9 mouse cellular contexts compared by ENCODE assay signal in genomic region chr3:131299908-131300307, GRCm38 (mm10). TPM values are rescaled to one million over a fixed set of nuclear protein-coding genes. Genes with fewer than 3 reads are reported as not detected.
DNase-seq lines count a peak whose midpoint lies in the region; ATAC-seq and TF ChIP-seq lines count a peak whose summit lies in the region.
"Had no signal": no experiment of that assay in that cellular context is flagged by ENCODE, and none has a peak within 500 bp of the region (broad histone marks: within the 10 kb centered on the region; RNA-seq: fewer than 3 reads in every experiment).

No protein-coding gene starts in this region.

- no peak overlapping the region for H3K9ac ChIP-seq in kidney, embryonic 14.5 days (ENCODE audit: low read depth, low read length)

- H3K4me2 ChIP-seq in kidney, embryonic 14.5 days (replicated peaks; ENCODE audit: low read depth, low read length), result no peak overlapping the region

- WGBS in kidney, embryonic 14.5 days, result 9% methylated on average over 6 of the region's 6 CpGs

- H3K4me3 ChIP-seq in G1E (ENCODE audit: low read depth, low read length), result no peak overlapping the region
- no peak overlapping the region for H3K4me3 ChIP-seq in kidney, embryonic 14.5 days (ENCODE audit: low read length)

- H3K4me1 ChIP-seq in G1E (ENCODE audit: insufficient read depth, low read depth, low read length), result no peaks in the 10 kb centered on the region
- 0 out of 2 replicates have a peak, but pooled peaks cover 4% of the 10 kb centered on the region for H3K4me1 ChIP-seq in kidney, embryonic 14.5 days (ENCODE audit: control insufficient read depth, insufficient read depth, low read length)

- ATAC-seq in G1E (ENCODE audit: extremely low read depth, insufficient number of reproducible peaks, low FRiP score, poor library complexity, severe bottlenecking), result peak; percentile 61
- ATAC-seq in kidney, embryonic 14.5 days (ENCODE audit: low FRiP score, low TSS enrichment), result no peak

- H3K27ac ChIP-seq in kidney, embryonic 14.5 days (ENCODE audit: low read depth, low read length), result no peak overlapping the region

- H3K27me3 ChIP-seq in G1E (ENCODE audit: insufficient read depth, low read length), result no peaks in the 10 kb centered on the region
- no peaks in the 10 kb centered on the region for H3K27me3 ChIP-seq in kidney, embryonic 14.5 days (ENCODE audit: control insufficient read depth, insufficient read depth, low read length)

- DNase-seq in layer of hippocampus, adult 9-10 months (ENCODE audit: low spot score), result peak; percentile 32
- DNase-seq in layer of hippocampus, adult 8-10 months (ENCODE audit: low spot score in 2 of 2), result no peak
- peak; percentile 21 for DNase-seq in G1E (ENCODE audit: low spot score)
- peak; percentile 80 for DNase-seq in brain, adult 2 months (ENCODE audit: low read depth, low spot score)
- DNase-seq in mesoderm, embryonic 11.5 days (ENCODE audit: low read depth, low spot score), result peak; percentile 68
- DNase-seq in left cerebral cortex, adult 9 months (ENCODE audit: low spot score in 2 of 2), result no peak
- DNase-seq in yolk sac, embryonic 10.5 days (ENCODE audit: low spot score), result no peak
- DNase-seq: cerebellum, postnatal 25 days had no signal

- peak; percentile 24 for TF ChIP-seq CTCF in G1E (IDR thresholded peaks at IDR 0.05; ENCODE audit: low read depth, low read length)

- peaks cover 30% of the 10 kb centered on the region for H3K9me3 ChIP-seq in G1E (replicated peaks)
- no peaks in the 10 kb centered on the region for H3K9me3 ChIP-seq in kidney, embryonic 14.5 days (ENCODE audit: control insufficient read depth, low read length)

- H3K36me3 ChIP-seq in G1E (replicated peaks), result no peaks in the 10 kb centered on the region
- no peaks in the 10 kb centered on the region for H3K36me3 ChIP-seq in kidney, embryonic 14.5 days (ENCODE audit: control insufficient read depth, insufficient read depth, low read length)

RNA-seq across cellular contexts. Expression of gene Cyp2u1, which starts 3.1 kb away (rescaled TPM):
- 10 to 100 TPM; 17.3 to 19.3 (median 18.1) TPM for total RNA-seq in layer of hippocampus, adult 8-10 months (2022)
- total RNA-seq in G1E (2014; fragmentation: Nextera tagmentation) (not detected in 2 replicates), G1E (2017) (0.05 TPM in 1 of 2 replicates, not detected in the other)
- polyA plus RNA-seq in G1E (2012), result not detected in 2 replicates
- polyA plus RNA-seq in kidney, embryonic 14.5 days (2014; fragmentation: Nextera tagmentation; extraction: Ambion mirVana), result 1.4 and 2.4 TPM in 2 replicates

RNA-seq across cellular contexts. Expression of gene Hadh, which starts 28.0 kb away (rescaled TPM):
- 10 to 100 TPM; 19.1 to 28.0 (median 24.6) TPM for total RNA-seq in layer of hippocampus, adult 8-10 months (2022)
- total RNA-seq in G1E (2014; fragmentation: Nextera tagmentation) (69.3 and 79.8 TPM in 2 replicates), G1E (2017) (66.7 and 72.8 TPM in 2 replicates)
- polyA plus RNA-seq in G1E (2012), result 26.1 and 43.6 TPM in 2 replicates
- polyA plus RNA-seq in kidney, embryonic 14.5 days (2014; fragmentation: Nextera tagmentation; extraction: Ambion mirVana), result 130 and 134 TPM in 2 replicates

Comparison
In these comparisons a context has a peak if more than half of its experiments do, and no peak if none do; other contexts are left out.
1. DNase-seq: peak in layer of hippocampus, adult 9-10 months (single experiment), G1E (single experiment), brain, adult 2 months (single experiment) and mesoderm, embryonic 11.5 days (single experiment); none in layer of hippocampus, adult 8-10 months (0 of 2), left cerebral cortex, adult 9 months (0 of 2) and yolk sac, embryonic 10.5 days (single experiment).
2. RNA of gene Cyp2u1, which starts 3.1 kb away (total RNA-seq): 17.3 to 19.3 TPM in layer of hippocampus, adult 8-10 months; 0.05 TPM in G1E; every median in the first group is over 10 times any median in the second.